In the genomic region with DNA sequence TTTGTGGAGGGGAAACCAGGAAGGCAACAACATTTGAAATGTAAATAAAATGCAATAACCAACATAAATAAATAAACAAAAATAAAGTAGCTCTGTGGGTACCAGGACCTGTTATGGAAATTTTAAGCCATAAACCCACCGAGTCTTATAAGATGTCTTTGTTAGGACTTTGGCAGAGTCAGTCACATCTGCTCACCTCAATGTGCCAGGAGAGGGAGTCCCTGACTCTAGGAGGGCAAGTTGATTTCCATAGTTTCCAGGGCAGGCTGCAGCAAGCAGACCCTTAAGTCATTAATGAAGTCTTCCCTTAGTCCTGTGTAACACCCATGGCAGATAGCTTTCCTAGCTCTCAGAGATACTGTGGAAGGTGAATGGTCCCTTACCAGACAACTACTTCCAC, we compare ENCODE assay signal across 15 mouse cellular contexts. TPM values are rescaled to one million over a fixed set of nuclear protein-coding genes. Genes with fewer than 3 reads are reported as not detected.
DNase-seq lines count a peak whose midpoint lies in the region; ATAC-seq and TF ChIP-seq lines count a peak whose summit lies in the region.
"Had no signal": no experiment of that assay in that cellular context is flagged by ENCODE, and none has a peak within 500 bp of the region (broad histone marks: within the 10 kb centered on the region; RNA-seq: fewer than 3 reads in every experiment).

No protein-coding gene starts in this region.

- H3K36me3 ChIP-seq in hindbrain, embryonic 11.5 days (ENCODE audit: control insufficient read depth, insufficient read depth, low read length): no peaks in the 10 kb centered on the region
- H3K36me3 ChIP-seq in hindbrain, embryonic 10.5 days: no peaks in the 10 kb centered on the region
- H3K36me3 ChIP-seq in forebrain, embryonic 15.5 days: no peaks in the 10 kb centered on the region
- H3K36me3 ChIP-seq in hindbrain, postnatal 0 days (ENCODE audit: insufficient read depth, low read length): no peaks in the 10 kb centered on the region
- peaks cover 8% of the 10 kb centered on the region; the same call in 1 of the 2 replicates for H3K36me3 ChIP-seq in neural tube, embryonic 12.5 days
- H3K36me3 ChIP-seq in thymus, adult 2 months (ENCODE audit: control insufficient read depth, insufficient read depth, low read length): no peaks in the 10 kb centered on the region
- H3K36me3 ChIP-seq: heart, embryonic 12.5 days; limb, embryonic 15.5 days had no signal

- peak; percentile 23; the same call in 1 of the 2 replicates for TF ChIP-seq CTCF in hindbrain, postnatal 0 days (IDR thresholded peaks at IDR 0.05; ENCODE audit: low read depth)
- no peak for TF ChIP-seq CTCF in thymus, adult 2 months (IDR thresholded peaks at IDR 0.05; ENCODE audit: borderline replicate concordance, control insufficient read depth, extremely low read depth, insufficient read depth, low read length, poor library complexity)

- H3K4me2 ChIP-seq in hindbrain, embryonic 11.5 days (replicated peaks; ENCODE audit: low read depth, low read length): peak overlapping the region; percentile 33
- H3K4me2 ChIP-seq in forebrain, embryonic 15.5 days (replicated peaks): peak overlapping the region; percentile 96
- H3K4me2 ChIP-seq in hindbrain, postnatal 0 days (ENCODE audit: low read depth, low read length): peak overlapping the region; percentile 91
- H3K4me2 ChIP-seq in neural tube, embryonic 12.5 days (replicated peaks): peak overlapping the region; percentile 87
- H3K4me2 ChIP-seq: heart, embryonic 12.5 days; limb, embryonic 15.5 days had no signal

- H3K4me1 ChIP-seq in hindbrain, embryonic 11.5 days (replicated peaks; ENCODE audit: control insufficient read depth, insufficient read depth, low read length): no peaks in the 10 kb centered on the region; the same call in none of the 2 replicates
- H3K4me1 ChIP-seq in hindbrain, embryonic 10.5 days (replicated peaks): peaks cover 29% of the 10 kb centered on the region
- H3K4me1 ChIP-seq in forebrain, embryonic 15.5 days: peaks cover 28% of the 10 kb centered on the region
- H3K4me1 ChIP-seq in hindbrain, postnatal 0 days (ENCODE audit: insufficient read depth, low read length): peaks cover 8% of the 10 kb centered on the region; the same call in 1 of the 2 replicates
- H3K4me1 ChIP-seq in neural tube, embryonic 12.5 days: peaks cover 18% of the 10 kb centered on the region
- H3K4me1 ChIP-seq in thymus, adult 2 months (replicated peaks; ENCODE audit: control insufficient read depth, insufficient read depth, low read length): no peaks in the 10 kb centered on the region

- DNase-seq in hindbrain, embryonic 11.5 days (ENCODE audit: low spot score): no peak
- no peak for DNase-seq in hindbrain, embryonic 10.5 days (ENCODE audit: low spot score)
- peak; percentile 21 for DNase-seq in hindbrain, postnatal 0 days (ENCODE audit: low spot score)
- DNase-seq in thymus, adult 2 months: no peak
- DNase-seq in left cerebral cortex, adult 8-10 months (ENCODE audit: low spot score in 2 of 2): no peak
- no peak for DNase-seq in layer of hippocampus, postnatal 25 days (ENCODE audit: extremely low spot score in 1 of 2, low spot score in 1 of 2)
- DNase-seq: adrenal gland, adult 8-10 months; cerebellum, adult 11-12 months; lung, postnatal 14 days had no signal

- no peak for TF ChIP-seq POLR2A in thymus, adult 2 months (IDR thresholded peaks at IDR 0.05; ENCODE audit: control insufficient read depth, extremely low read depth, insufficient read depth, low read length, poor library complexity)

- H3K9ac ChIP-seq in hindbrain, embryonic 11.5 days (ENCODE audit: low read depth, low read length): no peak overlapping the region
- H3K9ac ChIP-seq in forebrain, embryonic 15.5 days (replicated peaks): peak overlapping the region; percentile 95; the same call in 1 of the 2 replicates
- no peak overlapping the region for H3K9ac ChIP-seq in hindbrain, postnatal 0 days (replicated peaks; ENCODE audit: low read length)
- H3K9ac ChIP-seq in neural tube, embryonic 12.5 days: 0 out of 2 replicates have a peak overlapping the region, but pooled peaks have one; percentile 34
- H3K9ac ChIP-seq: heart, embryonic 12.5 days; limb, embryonic 15.5 days had no signal

- no peak overlapping the region for H3K4me3 ChIP-seq in hindbrain, embryonic 11.5 days (ENCODE audit: low read depth, low read length)
- H3K4me3 ChIP-seq in hindbrain, embryonic 10.5 days: no peak overlapping the region
- H3K4me3 ChIP-seq in forebrain, embryonic 15.5 days: peak overlapping the region; percentile 83
- H3K4me3 ChIP-seq in hindbrain, postnatal 0 days (ENCODE audit: low read length): peak overlapping the region; percentile 67
- peak overlapping the region; percentile 59; the same call in 1 of the 2 replicates for H3K4me3 ChIP-seq in neural tube, embryonic 12.5 days
- no peak overlapping the region for H3K4me3 ChIP-seq in thymus, adult 2 months (ENCODE audit: control insufficient read depth, insufficient read depth, low read length)
- H3K4me3 ChIP-seq: erythroblast, embryonic 14.5 days; heart, embryonic 12.5 days; limb, embryonic 15.5 days had no signal

- 69% methylated on average over 1 of the region's 1 CpGs for WGBS in hindbrain, embryonic 11.5 days
- WGBS in hindbrain, embryonic 10.5 days: 68% methylated on average over 1 of the region's 1 CpGs
- 69% methylated on average over 1 of the region's 1 CpGs for WGBS in forebrain, embryonic 15.5 days
- WGBS in hindbrain, postnatal 0 days: 30% methylated on average over 1 of the region's 1 CpGs
- 38% methylated on average over 1 of the region's 1 CpGs for WGBS in neural tube, embryonic 12.5 days
- 74% methylated on average over 1 of the region's 1 CpGs for WGBS in thymus, adult 2 months

- H3K27ac ChIP-seq in hindbrain, embryonic 11.5 days (ENCODE audit: low read depth, low read length): no peak overlapping the region
- H3K27ac ChIP-seq in hindbrain, embryonic 10.5 days: no peak overlapping the region
- H3K27ac ChIP-seq in forebrain, embryonic 15.5 days (replicated peaks): peak overlapping the region; percentile 46; the same call in 1 of the 2 replicates
- peak overlapping the region; percentile 91; the same call in 1 of the 2 replicates for H3K27ac ChIP-seq in hindbrain, postnatal 0 days
- no peak overlapping the region for H3K27ac ChIP-seq in neural tube, embryonic 12.5 days
- H3K27ac ChIP-seq in thymus, adult 2 months (ENCODE audit: control insufficient read depth, insufficient read depth, low read length): no peak overlapping the region
- H3K27ac ChIP-seq: limb, embryonic 15.5 days had no signal

- no peaks in the 10 kb centered on the region for H3K9me3 ChIP-seq in hindbrain, embryonic 11.5 days (ENCODE audit: control insufficient read depth, low read length)
- no peaks in the 10 kb centered on the region for H3K9me3 ChIP-seq in hindbrain, embryonic 10.5 days
- H3K9me3 ChIP-seq in forebrain, embryonic 15.5 days: no peaks in the 10 kb centered on the region
- H3K9me3 ChIP-seq in hindbrain, postnatal 0 days (ENCODE audit: low read length): no peaks in the 10 kb centered on the region
- H3K9me3 ChIP-seq in neural tube, embryonic 12.5 days: no peaks in the 10 kb centered on the region
- H3K9me3 ChIP-seq: heart, embryonic 12.5 days; limb, embryonic 15.5 days had no signal

- no peak for ATAC-seq in hindbrain, embryonic 11.5 days (ENCODE audit: low FRiP score)
- ATAC-seq in forebrain, embryonic 15.5 days (replicated peaks): no peak
- no peak for ATAC-seq in hindbrain, postnatal 0 days
- no peak for ATAC-seq in neural tube, embryonic 12.5 days (ENCODE audit: low FRiP score, low read depth)
- ATAC-seq: intestine, embryonic 16.5 days had no signal

- H3K27me3 ChIP-seq in hindbrain, embryonic 11.5 days (ENCODE audit: control insufficient read depth, insufficient read depth, low read length): no peaks in the 10 kb centered on the region; the same call in 1 of the 2 replicates
- H3K27me3 ChIP-seq in hindbrain, embryonic 10.5 days (ENCODE audit: insufficient read depth, poor library complexity, severe bottlenecking): peaks cover 55% of the 10 kb centered on the region
- H3K27me3 ChIP-seq in forebrain, embryonic 15.5 days: no peaks in the 10 kb centered on the region
- no peaks in the 10 kb centered on the region for H3K27me3 ChIP-seq in hindbrain, postnatal 0 days (ENCODE audit: insufficient read depth, low read length)
- H3K27me3 ChIP-seq in neural tube, embryonic 12.5 days (replicated peaks): 0 out of 2 replicates have a peak, but pooled peaks cover 5% of the 10 kb centered on the region
- no peaks in the 10 kb centered on the region; the same call in 1 of the 2 replicates for H3K27me3 ChIP-seq in thymus, adult 2 months (ENCODE audit: control insufficient read depth, insufficient read depth, low read length)

RNA-seq across cellular contexts. Expression of a gene that starts 25.1 kb away (rescaled TPM):
- 11.9 and 14.5 TPM in 2 replicates for polyA plus RNA-seq in hindbrain, embryonic 11.5 days (2014; fragmentation: Nextera tagmentation; extraction: Ambion mirVana)
- polyA plus RNA-seq in hindbrain, embryonic 10.5 days (2016; fragmentation: Nextera tagmentation; extraction: Ambion mirVana): 7.1 and 11.1 TPM in 2 replicates
- polyA plus RNA-seq in forebrain, embryonic 15.5 days (2015; fragmentation: Nextera tagmentation; extraction: Ambion mirVana): 53.9 and 57.5 TPM in 2 replicates
- 70.4 and 92.7 TPM in 2 replicates for total RNA-seq in hindbrain, postnatal 0 days (2014; rRNA removed)
- 66.2 and 67.2 TPM in 2 replicates for polyA plus RNA-seq in hindbrain, postnatal 0 days (2015; fragmentation: Nextera tagmentation; extraction: Ambion mirVana)
- polyA plus RNA-seq in neural tube, embryonic 12.5 days (2016; fragmentation: Nextera tagmentation; extraction: Ambion mirVana): 19.5 and 21.7 TPM in 2 replicates
- polyA plus RNA-seq in thymus, adult 2 months (2012; rRNA removed): 0.10 and 0.32 TPM in 2 replicates
- total RNA-seq in left cerebral cortex, adult 8-10 months (2022): 100 to 1,000 TPM; 133 to 145 (median 140) TPM
- total RNA-seq in layer of hippocampus, postnatal 25 days (2021): 100 to 1,000 TPM; 148 TPM
- polyA plus RNA-seq: erythroblast, embryonic 14.5 days had no signal

Comparison
In these comparisons a context has a peak if more than half of its experiments do, and no peak if none do; other contexts are left out.
1. H3K27ac ChIP-seq: peak in forebrain, embryonic 15.5 days (single experiment) and hindbrain, postnatal 0 days (single experiment); none in hindbrain, embryonic 11.5 days (single experiment), hindbrain, embryonic 10.5 days (single experiment), neural tube, embryonic 12.5 days (single experiment) and thymus, adult 2 months (single experiment).
2. H3K4me3 ChIP-seq: peak in forebrain, embryonic 15.5 days (single experiment), hindbrain, postnatal 0 days (single experiment) and neural tube, embryonic 12.5 days (single experiment); none in hindbrain, embryonic 11.5 days (single experiment), hindbrain, embryonic 10.5 days (single experiment) and thymus, adult 2 months (single experiment).
3. H3K4me2 ChIP-seq: peak in every context shown above with its lines; median percentile 96 in forebrain, embryonic 15.5 days; 91 in hindbrain, postnatal 0 days; 87 in neural tube, embryonic 12.5 days; 33 in hindbrain, embryonic 11.5 days.
4. H3K9ac ChIP-seq: peak in forebrain, embryonic 15.5 days (single experiment) and neural tube, embryonic 12.5 days (single experiment); none in hindbrain, embryonic 11.5 days (single experiment) and hindbrain, postnatal 0 days (single experiment).